ENCODE assay signal across 13 mouse cellular contexts in the genomic region with DNA sequence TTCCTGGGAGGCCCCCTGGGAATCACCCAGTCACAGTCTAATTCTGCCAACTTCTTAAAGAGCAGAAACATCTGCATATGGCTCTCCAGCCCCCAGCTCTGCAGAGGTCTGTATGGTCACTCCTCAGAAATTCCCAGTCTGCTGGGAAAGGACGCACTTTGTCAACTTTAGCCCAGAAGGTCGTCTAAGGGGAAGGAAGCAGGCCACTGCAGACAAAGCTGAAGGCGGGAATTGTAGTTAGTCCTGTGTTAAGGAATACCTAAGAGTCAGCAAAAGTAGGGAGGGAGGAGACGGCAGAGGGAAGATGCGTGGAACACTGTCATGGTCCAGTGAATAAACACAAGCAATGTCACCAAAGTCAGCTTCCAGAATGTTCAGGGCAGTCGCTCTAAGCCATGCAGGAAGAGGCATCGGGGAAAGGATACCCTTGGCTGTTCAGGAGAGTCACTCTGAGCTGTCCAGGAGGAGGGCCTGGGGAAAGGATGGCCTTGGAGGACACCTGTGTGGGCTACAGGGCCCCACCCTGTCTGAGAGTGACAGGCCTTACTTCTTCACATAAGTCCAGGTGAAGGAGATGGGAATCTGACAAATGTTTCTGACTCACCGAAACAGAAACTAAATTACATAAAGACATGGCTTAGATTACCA.
DNase-seq lines count a peak whose midpoint lies in the region; ATAC-seq and TF ChIP-seq lines count a peak whose summit lies in the region.
"Had no signal": no experiment of that assay in that cellular context is flagged by ENCODE, and none has a peak within 500 bp of the region (broad histone marks: within the 10 kb centered on the region; RNA-seq: fewer than 3 reads in every experiment).

No protein-coding gene starts in this region.

- H3K4me3 ChIP-seq in midbrain, embryonic 10.5 days: no peak overlapping the region
- no peak overlapping the region for H3K4me3 ChIP-seq in midbrain, embryonic 14.5 days (replicated peaks; ENCODE audit: low read depth, low read length)
- H3K4me3 ChIP-seq in heart, embryonic 12.5 days: no peak overlapping the region
- H3K4me3 ChIP-seq in kidney, embryonic 14.5 days (ENCODE audit: low read length): no peak overlapping the region
- no peak overlapping the region for H3K4me3 ChIP-seq in stomach, embryonic 15.5 days (replicated peaks)
- no peak overlapping the region for H3K4me3 ChIP-seq in thymus, adult 2 months (ENCODE audit: control insufficient read depth, insufficient read depth, low read length)
- H3K4me3 ChIP-seq: left cerebral cortex, adult 2 months; midbrain, embryonic 13.5 days had no signal

- no peaks in the 10 kb centered on the region for H3K9me3 ChIP-seq in midbrain, embryonic 10.5 days (replicated peaks)
- no peaks in the 10 kb centered on the region for H3K9me3 ChIP-seq in midbrain, embryonic 14.5 days (ENCODE audit: control insufficient read depth, low read length)
- H3K9me3 ChIP-seq in heart, embryonic 12.5 days (replicated peaks): no peaks in the 10 kb centered on the region
- H3K9me3 ChIP-seq in kidney, embryonic 14.5 days (ENCODE audit: control insufficient read depth, low read length): no peaks in the 10 kb centered on the region
- H3K9me3 ChIP-seq in stomach, embryonic 15.5 days: no peaks in the 10 kb centered on the region
- H3K9me3 ChIP-seq: midbrain, embryonic 13.5 days had no signal

- H3K9ac ChIP-seq in midbrain, embryonic 14.5 days (replicated peaks; ENCODE audit: low read length): no peak overlapping the region
- no peak overlapping the region for H3K9ac ChIP-seq in heart, embryonic 12.5 days
- no peak overlapping the region for H3K9ac ChIP-seq in kidney, embryonic 14.5 days (ENCODE audit: low read depth, low read length)
- H3K9ac ChIP-seq in stomach, embryonic 15.5 days: no peak overlapping the region
- H3K9ac ChIP-seq: midbrain, embryonic 13.5 days had no signal

- no peak for TF ChIP-seq CTCF in thymus, adult 2 months (IDR thresholded peaks at IDR 0.05; ENCODE audit: borderline replicate concordance, control insufficient read depth, extremely low read depth, insufficient read depth, low read length, poor library complexity)

- no peak for ATAC-seq in midbrain, embryonic 14.5 days (ENCODE audit: low FRiP score, low TSS enrichment)
- peak; percentile 45; the same call in 1 of the 2 replicates for ATAC-seq in heart, embryonic 12.5 days (ENCODE audit: insufficient number of reproducible peaks, low FRiP score)
- ATAC-seq in kidney, embryonic 14.5 days (ENCODE audit: low FRiP score, low TSS enrichment): peak; percentile 84
- no peak for ATAC-seq in stomach, embryonic 15.5 days (ENCODE audit: insufficient read depth, low FRiP score, low read depth)
- ATAC-seq: midbrain, embryonic 13.5 days had no signal

- no peak for TF ChIP-seq POLR2A in thymus, adult 2 months (IDR thresholded peaks at IDR 0.05; ENCODE audit: control insufficient read depth, extremely low read depth, insufficient read depth, low read length, poor library complexity)

- no peak overlapping the region for H3K4me2 ChIP-seq in midbrain, embryonic 14.5 days (ENCODE audit: low read length)
- H3K4me2 ChIP-seq in heart, embryonic 12.5 days: no peak overlapping the region
- H3K4me2 ChIP-seq in kidney, embryonic 14.5 days (replicated peaks; ENCODE audit: low read depth, low read length): no peak overlapping the region
- no peak overlapping the region for H3K4me2 ChIP-seq in stomach, embryonic 15.5 days
- H3K4me2 ChIP-seq: midbrain, embryonic 13.5 days had no signal

- peaks cover 31% of the 10 kb centered on the region for H3K4me1 ChIP-seq in midbrain, embryonic 10.5 days
- no peaks in the 10 kb centered on the region for H3K4me1 ChIP-seq in midbrain, embryonic 14.5 days (ENCODE audit: control insufficient read depth, insufficient read depth, low read length)
- peaks cover 19% of the 10 kb centered on the region; the same call in 1 of the 2 replicates for H3K4me1 ChIP-seq in heart, embryonic 12.5 days (replicated peaks)
- H3K4me1 ChIP-seq in kidney, embryonic 14.5 days (ENCODE audit: control insufficient read depth, insufficient read depth, low read length): peaks cover 13% of the 10 kb centered on the region
- H3K4me1 ChIP-seq in stomach, embryonic 15.5 days: peaks cover 4% of the 10 kb centered on the region; the same call in 1 of the 2 replicates
- no peaks in the 10 kb centered on the region; the same call in 1 of the 2 replicates for H3K4me1 ChIP-seq in thymus, adult 2 months (replicated peaks; ENCODE audit: control insufficient read depth, insufficient read depth, low read length)

- no peaks in the 10 kb centered on the region for H3K36me3 ChIP-seq in midbrain, embryonic 10.5 days
- no peaks in the 10 kb centered on the region for H3K36me3 ChIP-seq in midbrain, embryonic 14.5 days (ENCODE audit: control insufficient read depth, insufficient read depth, low read length)
- H3K36me3 ChIP-seq in heart, embryonic 12.5 days: no peaks in the 10 kb centered on the region
- no peaks in the 10 kb centered on the region for H3K36me3 ChIP-seq in kidney, embryonic 14.5 days (ENCODE audit: control insufficient read depth, insufficient read depth, low read length)
- no peaks in the 10 kb centered on the region for H3K36me3 ChIP-seq in stomach, embryonic 15.5 days
- H3K36me3 ChIP-seq in thymus, adult 2 months (ENCODE audit: control insufficient read depth, insufficient read depth, low read length): no peaks in the 10 kb centered on the region
- H3K36me3 ChIP-seq: midbrain, embryonic 13.5 days had no signal

- H3K27me3 ChIP-seq in midbrain, embryonic 10.5 days (ENCODE audit: low read depth, poor library complexity, severe bottlenecking): peaks cover 24% of the 10 kb centered on the region
- no peaks in the 10 kb centered on the region for H3K27me3 ChIP-seq in midbrain, embryonic 14.5 days (ENCODE audit: control insufficient read depth, insufficient read depth, low read length)
- H3K27me3 ChIP-seq in heart, embryonic 12.5 days (replicated peaks): no peaks in the 10 kb centered on the region
- no peaks in the 10 kb centered on the region for H3K27me3 ChIP-seq in kidney, embryonic 14.5 days (ENCODE audit: control insufficient read depth, insufficient read depth, low read length)
- no peaks in the 10 kb centered on the region for H3K27me3 ChIP-seq in stomach, embryonic 15.5 days (replicated peaks)
- no peaks in the 10 kb centered on the region for H3K27me3 ChIP-seq in thymus, adult 2 months (ENCODE audit: control insufficient read depth, insufficient read depth, low read length)

- peak; percentile 17 for DNase-seq in midbrain, embryonic 10.5 days (ENCODE audit: low spot score)
- DNase-seq in midbrain, embryonic 14.5 days: no peak
- DNase-seq in layer of hippocampus, adult 8-10 months (ENCODE audit: low spot score in 2 of 2): no peak
- DNase-seq in thymus, adult 2 months: no peak
- no peak for DNase-seq in left cerebral cortex, adult 8-10 months (ENCODE audit: low spot score in 2 of 2)
- DNase-seq: cerebellum, adult 8-10 months; gastrocnemius, postnatal 14 days; right cerebral cortex, adult 18-20 months had no signal

- peak overlapping the region; percentile 52 for H3K27ac ChIP-seq in midbrain, embryonic 10.5 days (replicated peaks)
- no peak overlapping the region for H3K27ac ChIP-seq in midbrain, embryonic 14.5 days (replicated peaks; ENCODE audit: low read depth, low read length)
- peak overlapping the region; percentile 37; the same call in 1 of the 2 replicates for H3K27ac ChIP-seq in heart, embryonic 12.5 days (ENCODE audit: poor library complexity, severe bottlenecking)
- H3K27ac ChIP-seq in kidney, embryonic 14.5 days (ENCODE audit: low read depth, low read length): 0 out of 2 replicates have a peak overlapping the region, but pooled peaks have one; percentile 38
- H3K27ac ChIP-seq in stomach, embryonic 15.5 days: peak overlapping the region; percentile 14; the same call in 1 of the 2 replicates
- no peak overlapping the region for H3K27ac ChIP-seq in thymus, adult 2 months (ENCODE audit: control insufficient read depth, insufficient read depth, low read length)
- H3K27ac ChIP-seq: left cerebral cortex, adult 2 months; midbrain, embryonic 13.5 days had no signal

- WGBS in midbrain, embryonic 10.5 days: 42% methylated on average over 8 of the region's 8 CpGs
- WGBS in midbrain, embryonic 14.5 days: 40% methylated on average over 8 of the region's 8 CpGs
- WGBS in heart, embryonic 12.5 days: 56% methylated on average over 8 of the region's 8 CpGs
- WGBS in kidney, embryonic 14.5 days: 39% methylated on average over 8 of the region's 8 CpGs
- 62% methylated on average over 8 of the region's 8 CpGs for WGBS in stomach, embryonic 15.5 days
- WGBS in thymus, adult 2 months: 82% methylated on average over 8 of the region's 8 CpGs

Comparison
In these comparisons a context has a peak if more than half of its experiments do, and no peak if none do; other contexts are left out.
1. H3K27ac ChIP-seq: peak in midbrain, embryonic 10.5 days (single experiment), heart, embryonic 12.5 days (single experiment), kidney, embryonic 14.5 days (single experiment) and stomach, embryonic 15.5 days (single experiment); none in midbrain, embryonic 14.5 days (single experiment) and thymus, adult 2 months (single experiment).
2. ATAC-seq: peak in heart, embryonic 12.5 days (single experiment) and kidney, embryonic 14.5 days (single experiment); none in midbrain, embryonic 14.5 days (single experiment) and stomach, embryonic 15.5 days (single experiment).